Mouse (Mus musculus) layer of hippocampus, adult 18-20 months (tissue): ENCODE measurements at regions not wholly inside any gene's neighbourhood (a gene's known extent, or its start where the extent isn't known, plus 50 kb on each side); places are given as distances from the start of the nearest gene placed in this dataset.

Source experiments
- DNase-seq, 2 experiments: peaks; one replicate each; pipeline ENCODE4 v3.0.0; 2022; ENCODE audit warnings: low spot score in 2 of 2

- DNase-seq = no peak
These were observed 180.8 kb downstream of the Cd83 start for GRCm38 (mm10) chr13:43965256-43965905.

- DNase-seq = no peak
These were observed 182.9 kb downstream of the Cd83 start for GRCm38 (mm10) chr13:43967516-43967915.

GRCm38 (mm10) chr13:43972906-43973305, 188.3 kb downstream of the Cd83 start:
- no peak for DNase-seq

- no peak for DNase-seq
These were observed 190.7 kb downstream of the Cd83 start for GRCm38 (mm10) chr13:43975281-43975680.

- DNase-seq = no peak
These were observed 191.2 kb downstream of the Cd83 start for GRCm38 (mm10) chr13:43975801-43976200.

- no peak for DNase-seq
These were observed 192.1 kb downstream of the Cd83 start for GRCm38 (mm10) chr13:43976676-43977075.

GRCm38 (mm10) chr13:43987338-43987737, 202.8 kb downstream of the Cd83 start:
- DNase-seq = no peak

- no peak for DNase-seq
These were observed 203.8 kb downstream of the Cd83 start for GRCm38 (mm10) chr13:43988421-43988820.

- peak; percentile 16 to 54 for DNase-seq
These were observed 205.9 kb downstream of the Cd83 start for GRCm38 (mm10) chr13:43990281-43991101.

GRCm38 (mm10) chr13:43991774-43992173, 207.2 kb downstream of the Cd83 start:
- no peak for DNase-seq

- no peak for DNase-seq
These were observed 208.4 kb downstream of the Cd83 start for GRCm38 (mm10) chr13:43992968-43993367.

- no peak for DNase-seq
These were observed 209.8 kb downstream of the Cd83 start for GRCm38 (mm10) chr13:43994361-43994760.

- no peak for DNase-seq
These were observed 211.0 kb downstream of the Cd83 start for GRCm38 (mm10) chr13:43995623-43996022.

GRCm38 (mm10) chr13:44001861-44002545, 217.4 kb downstream of the Cd83 start:
- no peak for DNase-seq

GRCm38 (mm10) chr13:44012868-44013267, 228.3 kb downstream of the Cd83 start:
- DNase-seq = no peak

GRCm38 (mm10) chr13:44018489-44019303, 234.1 kb downstream of the Cd83 start:
- DNase-seq = no peak

GRCm38 (mm10) chr13:44019304-44019583, 234.7 kb downstream of the Cd83 start:
- no peak for DNase-seq

GRCm38 (mm10) chr13:44020851-44021250, 236.3 kb downstream of the Cd83 start:
- DNase-seq = no peak

GRCm38 (mm10) chr13:44022106-44022505, 237.5 kb downstream of the Cd83 start:
- no peak for DNase-seq

GRCm38 (mm10) chr13:44024612-44025011, 240.0 kb downstream of the Cd83 start:
- no peak for DNase-seq
